Mouse (Mus musculus): ENCODE results near the gene Arid1a.

DNA sequence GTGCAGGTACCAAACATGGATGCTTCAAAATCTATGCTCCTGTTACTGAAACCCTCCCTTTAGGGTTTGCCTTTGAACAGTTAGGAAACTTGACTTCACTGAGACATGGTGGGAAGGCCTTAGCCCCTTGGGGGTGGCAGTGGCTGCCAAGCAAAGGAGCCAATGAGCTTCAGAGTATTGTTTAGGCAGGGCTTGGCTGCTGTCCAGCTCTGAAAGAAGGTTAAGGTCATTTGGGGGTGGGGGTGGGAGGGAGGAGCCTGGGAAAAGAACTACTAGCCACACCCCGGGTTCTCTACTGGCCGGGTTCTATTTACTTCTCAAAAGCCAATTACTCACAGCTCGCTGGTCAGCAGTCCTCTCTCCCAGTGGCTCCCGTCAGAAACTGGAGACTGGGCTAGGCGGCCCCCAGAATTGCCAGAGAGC, 81.0 kb downstream of the Arid1a start:
- TF ChIP-seq CTCF (IDR thresholded peaks at IDR 0.05; ENCODE audit: low read depth, low read length) (no peak), POLR2A (IDR thresholded peaks at IDR 0.05; ENCODE audit: extremely low read depth, insufficient read depth, low read length) (no peak)
